Comparison of ENCODE assay signal across 26 mouse cellular contexts in the genomic region with DNA sequence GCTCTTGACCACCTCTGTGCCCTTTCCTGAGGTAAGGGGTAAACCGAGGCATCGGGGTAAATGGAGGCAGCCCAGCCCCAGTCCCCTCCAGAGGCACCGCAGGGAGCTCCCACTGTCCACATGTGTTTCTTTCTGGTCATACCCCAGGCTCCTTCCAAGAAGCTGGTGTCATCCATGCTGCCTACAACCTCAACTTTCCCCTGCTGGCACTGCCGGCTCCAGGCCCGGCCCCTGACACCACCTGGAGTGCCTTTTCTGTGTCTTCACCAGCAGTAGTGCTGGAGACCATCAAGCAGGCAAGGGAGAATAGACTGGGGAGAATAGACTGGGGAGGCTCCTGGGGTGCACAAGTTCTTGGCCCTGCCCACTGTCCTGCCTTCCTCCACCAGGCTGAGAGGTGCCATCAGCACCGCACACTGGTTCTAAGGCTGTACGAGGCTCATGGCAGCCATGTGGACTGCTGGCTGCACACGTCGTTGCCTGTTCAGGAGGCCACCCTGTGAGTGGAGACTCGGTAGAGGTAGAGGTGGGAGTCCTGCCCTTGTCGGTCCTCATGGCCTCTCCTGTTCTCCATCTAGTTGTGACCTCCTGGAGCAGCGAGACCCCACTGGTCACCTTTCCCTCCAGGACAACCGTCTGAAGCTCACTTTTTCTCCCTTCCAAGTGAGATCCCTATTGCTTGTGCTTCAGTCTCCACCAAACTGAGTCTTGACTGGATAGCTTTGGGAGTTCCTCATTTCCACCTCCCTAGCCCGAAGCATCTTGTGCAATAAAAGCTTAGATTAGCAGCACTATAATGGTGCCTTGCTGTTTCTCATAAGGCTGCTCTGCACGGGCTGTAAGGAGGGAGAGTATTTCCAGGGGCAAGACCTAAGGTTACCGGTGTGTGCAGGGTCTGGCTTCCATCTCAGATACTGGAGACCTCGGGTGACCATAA.
"Had no signal": no experiment of that assay in that cellular context is flagged by ENCODE, and none has a peak within 500 bp of the region (broad histone marks: within the 10 kb centered on the region; RNA-seq: fewer than 3 reads in every experiment).

No protein-coding gene starts in this region.

- H3K4me2 ChIP-seq: heart, embryonic 11.5 days; heart, embryonic 13.5 days; hindbrain, embryonic 13.5 days; hindbrain, embryonic 15.5 days; kidney, embryonic 15.5 days; limb, embryonic 13.5 days; limb, embryonic 15.5 days; liver, embryonic 12.5 days had no signal

- H3K27me3 ChIP-seq: heart, embryonic 13.5 days; hindbrain, embryonic 13.5 days; hindbrain, embryonic 15.5 days; kidney, embryonic 15.5 days; limb, embryonic 13.5 days; limb, embryonic 15.5 days; liver, embryonic 12.5 days had no signal

- H3K4me1 ChIP-seq: heart, embryonic 13.5 days; liver, embryonic 12.5 days had no signal

- H3K9me3 ChIP-seq: heart, embryonic 13.5 days; hindbrain, embryonic 13.5 days; hindbrain, embryonic 15.5 days; kidney, embryonic 15.5 days; limb, embryonic 13.5 days; limb, embryonic 15.5 days; liver, embryonic 12.5 days had no signal

- ATAC-seq: hindbrain, postnatal 0 days; intestine, embryonic 16.5 days; liver, embryonic 12.5 days had no signal

- H3K27ac ChIP-seq: gastrocnemius, adult 2 months; heart, embryonic 13.5 days; hindbrain, embryonic 13.5 days; hindbrain, embryonic 15.5 days; hindbrain, postnatal 0 days; kidney, embryonic 15.5 days; kidney, postnatal 0 days; left cerebral cortex, adult 2 months; limb, embryonic 13.5 days; limb, embryonic 15.5 days; liver, embryonic 12.5 days; liver, embryonic 14.5 days had no signal

- H3K9ac ChIP-seq: heart, embryonic 13.5 days; hindbrain, embryonic 13.5 days; hindbrain, embryonic 15.5 days; kidney, embryonic 15.5 days; limb, embryonic 13.5 days; limb, embryonic 15.5 days; liver, embryonic 12.5 days; liver, embryonic 14.5 days had no signal

- H3K4me3 ChIP-seq: gastrocnemius, adult 2 months; heart, embryonic 13.5 days; hindbrain, embryonic 13.5 days; hindbrain, embryonic 15.5 days; kidney, embryonic 15.5 days; left cerebral cortex, adult 2 months; limb, embryonic 13.5 days; limb, embryonic 15.5 days; liver, embryonic 12.5 days had no signal

- DNase-seq: gastrocnemius, adult 2 months; gastrocnemius, postnatal 10 days; gastrocnemius, postnatal 25 days; heart, adult 18-20 months; heart, postnatal 10 days; kidney, adult 11 months; kidney, adult 2 months; kidney, adult 9 months; kidney, postnatal 14 days; kidney, postnatal 36 days; layer of hippocampus, adult 9-11 months; layer of hippocampus, postnatal 36 days; left cerebral cortex, postnatal 4 days had no signal
